Mouse (Mus musculus) ES-Bruce4 (cell line): Measurements from ENCODE around the gene Frmd5.

Source experiments
- CTCF ChIP-seq: IDR thresholded peaks from one replicate; pipeline ENCODE4 v1.8.1; 2011; ENCODE audit warnings: low read depth, low read length
- POLR2A ChIP-seq: IDR thresholded peaks from one replicate; pipeline ENCODE4 v1.8.1; 2011; ENCODE audit warnings: low read length; ENCODE audit not compliant: insufficient read depth

GRCm38 (mm10) chr2:121699331-121699730 lies 107.6 kb downstream of the Frmd5 start:
- TF ChIP-seq CTCF (no peak), POLR2A (no peak)
